Mouse (Mus musculus): ENCODE results near the gene Pgam2. TPM values are rescaled to one million over a fixed set of nuclear protein-coding genes. Genes with fewer than 3 reads are reported as not detected.

The Pgam2 gene
- polyA plus RNA-seq, 2 experiments from 2014 or later, result 3.0 TPM; not detected in 1

DNA sequence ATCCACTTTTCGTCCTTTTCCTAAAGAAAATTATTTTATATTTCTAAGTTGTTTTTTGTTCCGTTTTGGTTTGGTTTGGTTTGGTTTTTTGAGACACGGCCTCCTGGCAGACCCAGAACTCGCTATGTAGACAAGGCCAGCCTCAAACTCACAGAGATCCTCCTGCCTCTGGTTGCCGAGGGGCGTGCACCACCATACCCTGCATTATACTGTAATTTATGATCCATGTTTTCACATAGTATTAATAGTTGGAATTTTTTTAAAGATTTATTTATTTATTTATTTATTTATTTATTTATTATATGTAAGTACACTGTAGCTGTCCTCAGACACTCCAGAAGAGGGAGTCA lies 40.9 kb downstream of the Pgam2 start:
- no peak for ATAC-seq

DNA sequence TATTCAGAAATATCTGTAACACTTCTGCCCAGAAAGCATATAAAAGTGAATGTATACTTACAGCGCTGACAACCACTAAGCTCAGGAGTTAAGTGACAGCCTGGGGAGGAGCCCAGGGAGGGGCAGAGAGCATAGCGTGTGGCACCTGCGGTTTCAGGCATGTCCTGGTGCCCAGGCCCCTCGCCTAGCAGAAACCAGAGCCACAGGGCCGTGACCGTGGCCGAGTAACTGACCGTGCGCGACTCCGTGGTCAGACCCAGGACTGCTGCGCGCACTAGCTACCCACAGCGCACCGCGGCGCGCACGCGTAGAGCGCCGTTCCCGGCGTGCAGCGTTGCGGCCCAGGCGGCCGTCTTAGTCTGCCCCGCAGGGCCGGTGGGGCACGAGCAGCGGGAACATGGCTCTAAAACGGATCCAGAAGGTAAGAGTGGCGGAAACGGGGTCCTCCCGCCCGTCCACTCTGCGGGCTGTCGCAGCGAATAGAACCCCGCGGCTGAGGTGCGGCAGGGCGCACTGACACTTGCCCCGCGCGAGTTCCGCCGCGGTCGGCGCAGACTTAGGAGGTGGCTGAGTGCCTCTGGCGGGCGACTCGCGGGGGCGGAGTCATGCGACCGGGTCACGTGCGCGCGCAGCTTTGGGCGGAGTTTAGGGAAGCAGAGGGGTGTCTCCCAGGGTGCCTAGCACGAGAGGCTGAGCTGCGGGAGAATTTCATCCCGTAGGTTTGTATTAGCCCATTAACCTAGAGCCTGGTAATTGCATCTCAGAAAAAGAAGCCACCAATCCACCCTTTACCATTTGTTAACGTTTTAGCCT lies 41.5 kb downstream of the Pgam2 start, which contains the start of gene Urgcp:
Urgcp (minus strand) TSS at position 557 of the 813 bp plus-strand sequence.
- ATAC-seq, result peak; percentile 94

DNA sequence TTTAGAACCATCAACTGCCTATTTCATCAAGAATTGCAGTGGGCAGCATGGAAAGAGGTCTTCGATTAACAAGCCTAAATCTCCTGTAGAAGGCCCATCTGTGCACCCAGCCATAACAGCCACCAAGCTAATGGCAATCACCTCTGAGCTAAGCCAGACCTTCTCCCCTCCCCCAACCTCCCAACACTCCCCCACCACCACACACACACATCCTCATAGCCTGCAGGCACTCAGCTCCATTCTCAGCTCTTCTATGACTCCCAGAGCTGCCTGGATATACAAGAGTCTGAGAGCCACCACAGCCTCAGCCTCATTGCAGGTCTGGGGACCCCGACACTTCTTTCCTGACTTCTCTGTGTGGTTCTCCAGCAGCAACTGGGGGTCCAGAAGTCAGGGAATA lies 49.8 kb downstream of the Pgam2 start:
- no peak for ATAC-seq

Other genes with a start within 250 kb of the Pgam2 start
- gene Ankrd36, start 234.0 kb downstream of the Pgam2 start, polyA plus RNA-seq (2017; shearing (Covaris generic)), result not detected
- 10 to 100 TPM; 39.0 to 47.3 TPM for gene Mrps24, start 88.1 kb downstream of the Pgam2 start, polyA plus RNA-seq (2017; shearing (Covaris generic))
- 1 to 10 TPM; 5.2 to 9.1 TPM for gene Urgcp, start 41.4 kb downstream of the Pgam2 start, polyA plus RNA-seq (2017; shearing (Covaris generic))
- gene Dbnl, start 15.2 kb downstream of the Pgam2 start, polyA plus RNA-seq (2017; shearing (Covaris generic)), result 100 to 1,000 TPM; 121 to 155 TPM
- 10 to 100 TPM; 17.2 to 37.5 TPM for gene Polm, start 34.3 kb upstream of the Pgam2 start, polyA plus RNA-seq (2017; shearing (Covaris generic))
- under 1 TPM; 0.35 to 0.51 TPM for gene Aebp1, start 58.2 kb upstream of the Pgam2 start, polyA plus RNA-seq (2017; shearing (Covaris generic))
- gene Pold2, start 74.6 kb upstream of the Pgam2 start, polyA plus RNA-seq (2017; shearing (Covaris generic)), result 10 to 100 TPM; 29.7 to 67.2 TPM
- not detected for gene Myl7, start 95.0 kb upstream of the Pgam2 start, polyA plus RNA-seq (2017; shearing (Covaris generic))
- gene Gck, start 146.3 kb upstream of the Pgam2 start, polyA plus RNA-seq (2017; shearing (Covaris generic)), result not detected
- 10 to 100 TPM; 28.1 to 31.5 TPM for gene Ykt6, start 152.0 kb upstream of the Pgam2 start, polyA plus RNA-seq (2017; shearing (Covaris generic))